Mouse (Mus musculus) left cerebral cortex, adult 11 months (tissue): ENCODE results near the gene Sesn1.
"Not testable (repeated sequence)": the region's sequence is repeated elsewhere in the genome, so short reads cannot be mapped to it uniquely, and the experiment has no call there.

Experiments
- DNase-seq: peaks from one replicate; pipeline ENCODE4 v3.0.0; 2022; ENCODE audit warnings: low spot score

Gene Sesn1

GRCm38 (mm10) chr10:41809771-41810563, at the start of gene Sesn1, which contains the start of gene Cep57l1:
Sesn1 (plus strand) TSS chr10:41809935.
Cep57l1 (minus strand) TSS chr10:41809871.
- DNase-seq: peak; percentile 88

DNA sequence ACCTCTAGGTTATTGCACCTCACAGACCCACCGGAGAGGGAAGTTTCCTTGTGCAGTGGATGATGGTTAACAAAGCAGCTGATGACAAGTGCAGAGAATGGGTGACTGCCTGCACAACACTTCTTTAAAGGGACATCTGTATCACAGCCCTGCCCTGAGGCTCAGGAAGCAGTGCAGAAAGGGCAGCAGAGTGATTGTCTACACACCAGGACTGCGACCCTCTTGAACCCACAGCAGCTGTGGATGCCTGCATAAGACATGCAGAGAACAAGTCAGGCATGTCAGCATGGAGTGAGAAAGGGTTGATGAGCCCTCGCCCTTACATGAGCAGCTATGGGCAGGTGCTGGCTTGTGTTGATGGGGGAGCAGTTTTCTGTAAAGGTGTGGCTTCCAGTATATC, 48.9 kb upstream of the Sesn1 start:
- no peak for DNase-seq

GRCm38 (mm10) chr10:41763741-41764385, 45.9 kb upstream of the Sesn1 start:
- DNase-seq: no peak

DNA sequence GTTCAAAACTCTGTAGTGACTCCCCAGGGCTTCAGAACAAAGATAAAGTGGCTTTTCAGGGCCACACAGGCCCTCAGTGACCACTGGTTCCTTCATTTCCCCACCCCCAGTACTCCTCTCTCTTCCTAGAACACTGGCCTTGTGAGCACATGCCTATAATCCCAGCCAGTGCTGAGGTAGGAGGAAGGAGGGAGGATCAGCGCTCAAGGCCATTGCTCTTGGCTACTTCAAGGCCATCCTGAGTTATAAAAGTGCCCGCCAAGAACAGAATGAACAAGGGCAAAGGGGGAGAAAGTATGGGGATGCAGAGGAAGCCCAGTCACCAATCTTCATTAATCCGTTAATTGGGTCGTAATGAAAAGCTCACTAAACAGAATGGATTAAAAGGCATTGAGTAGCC, 44.1 kb upstream of the Sesn1 start:
- DNase-seq: no peak

DNA sequence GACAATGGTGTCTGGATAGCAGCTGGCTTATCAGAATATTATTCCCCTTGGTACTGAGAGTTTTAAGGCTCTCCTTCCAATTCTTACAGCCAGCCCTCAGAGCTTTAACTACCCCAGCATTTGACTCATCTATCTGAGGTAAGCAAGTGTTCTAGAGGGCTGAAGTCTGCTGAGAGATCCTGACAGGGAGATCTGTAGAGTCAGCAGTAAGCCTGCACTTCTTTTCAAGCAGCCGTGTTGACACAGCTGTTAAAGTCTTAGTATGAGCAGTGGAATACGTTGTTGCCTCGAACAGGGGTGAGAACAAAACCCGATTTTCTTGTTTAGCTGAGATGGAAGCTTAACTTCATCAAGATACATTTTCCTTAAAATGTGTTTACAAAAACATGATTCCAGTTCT, 43.5 kb upstream of the Sesn1 start:
- DNase-seq: no peak

- DNase-seq: no peak
Observed at GRCm38 (mm10) chr10:41767254-41767653, 42.5 kb upstream of the Sesn1 start.

DNA sequence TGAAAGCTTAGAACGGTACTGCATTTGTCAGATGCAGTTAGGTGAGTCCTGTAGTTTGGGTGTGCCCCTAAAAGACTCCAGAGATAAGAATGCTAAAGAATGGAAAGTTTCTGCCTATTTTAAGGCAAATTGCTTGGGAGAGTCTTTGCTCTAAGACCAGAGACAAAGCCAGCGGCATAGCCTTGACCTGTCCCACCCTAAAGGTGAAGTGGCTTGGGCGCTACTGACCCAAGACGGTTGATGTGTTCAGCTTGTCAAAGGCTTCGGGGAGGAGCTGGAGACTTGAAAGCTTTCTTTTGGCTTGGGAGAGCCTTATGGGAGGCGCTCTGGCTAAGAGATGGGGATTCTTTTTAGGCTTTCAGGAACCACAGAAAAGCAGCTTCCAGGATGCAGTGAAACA, 17.4 kb upstream of the Sesn1 start:
- DNase-seq: no peak

DNA sequence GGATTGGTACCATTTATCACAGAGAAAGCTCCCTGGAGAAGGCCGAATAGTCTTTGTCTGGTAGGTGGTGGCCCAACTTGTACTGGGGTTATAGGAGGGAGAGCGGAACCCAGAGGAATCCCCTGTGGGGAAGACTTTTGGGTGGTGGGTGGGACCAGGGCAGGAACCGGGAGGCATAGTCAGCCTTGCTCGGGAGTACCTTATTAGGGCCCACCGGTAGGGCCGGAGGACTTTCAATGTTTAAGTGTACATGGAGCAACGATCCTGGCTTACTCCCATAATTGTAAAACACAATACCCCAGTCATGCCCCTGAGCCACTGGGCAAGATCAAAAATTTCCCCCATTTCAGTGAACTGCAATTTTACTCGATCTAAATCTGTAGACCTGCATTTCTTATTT, 12.5 kb upstream of the Sesn1 start:
- DNase-seq: no peak

DNA sequence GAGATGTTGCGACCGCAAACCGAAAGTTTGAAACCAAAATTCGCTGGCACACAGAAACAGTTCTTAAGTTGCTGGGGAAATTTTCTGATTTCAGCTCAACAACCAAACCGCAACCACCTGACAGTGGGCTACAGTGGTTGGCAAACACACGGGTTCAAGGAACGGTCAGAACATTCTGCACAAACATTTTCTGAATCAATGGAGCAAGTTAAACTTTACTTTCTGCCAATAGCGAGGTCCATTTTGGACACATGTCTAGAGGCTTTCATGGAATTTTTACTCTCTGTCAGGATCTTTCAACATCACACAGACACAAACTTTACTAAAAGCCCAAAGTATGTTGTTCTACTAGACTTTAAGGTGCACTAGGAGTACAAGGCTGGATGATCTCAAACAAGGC, 6.3 kb upstream of the Sesn1 start:
- DNase-seq: no peak

DNA sequence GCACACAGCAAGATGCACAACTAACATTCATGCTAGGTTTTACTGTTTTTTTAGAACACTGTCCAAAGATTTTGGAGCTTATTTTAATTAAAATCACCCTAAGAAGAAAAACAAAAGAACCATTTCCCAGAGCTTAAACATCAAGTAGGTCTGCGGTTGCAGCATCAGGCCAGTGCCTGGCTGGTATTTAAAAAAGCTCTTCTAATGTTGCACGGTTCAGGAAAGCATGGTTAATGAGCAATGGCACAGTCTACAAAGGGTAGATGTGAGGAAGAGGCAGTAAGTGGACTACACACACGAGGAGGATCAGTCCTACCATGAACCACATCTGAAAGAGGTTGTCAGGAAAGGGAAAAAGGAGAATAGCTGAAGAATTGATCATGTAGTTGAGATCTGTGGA, 5.0 kb upstream of the Sesn1 start:
- no peak for DNase-seq

GRCm38 (mm10) chr10:41805729-41806355, 3.9 kb upstream of the Sesn1 start:
- DNase-seq: no peak

GRCm38 (mm10) chr10:41809080-41809770, 510 bp upstream of the Sesn1 start:
- no peak for DNase-seq

DNA sequence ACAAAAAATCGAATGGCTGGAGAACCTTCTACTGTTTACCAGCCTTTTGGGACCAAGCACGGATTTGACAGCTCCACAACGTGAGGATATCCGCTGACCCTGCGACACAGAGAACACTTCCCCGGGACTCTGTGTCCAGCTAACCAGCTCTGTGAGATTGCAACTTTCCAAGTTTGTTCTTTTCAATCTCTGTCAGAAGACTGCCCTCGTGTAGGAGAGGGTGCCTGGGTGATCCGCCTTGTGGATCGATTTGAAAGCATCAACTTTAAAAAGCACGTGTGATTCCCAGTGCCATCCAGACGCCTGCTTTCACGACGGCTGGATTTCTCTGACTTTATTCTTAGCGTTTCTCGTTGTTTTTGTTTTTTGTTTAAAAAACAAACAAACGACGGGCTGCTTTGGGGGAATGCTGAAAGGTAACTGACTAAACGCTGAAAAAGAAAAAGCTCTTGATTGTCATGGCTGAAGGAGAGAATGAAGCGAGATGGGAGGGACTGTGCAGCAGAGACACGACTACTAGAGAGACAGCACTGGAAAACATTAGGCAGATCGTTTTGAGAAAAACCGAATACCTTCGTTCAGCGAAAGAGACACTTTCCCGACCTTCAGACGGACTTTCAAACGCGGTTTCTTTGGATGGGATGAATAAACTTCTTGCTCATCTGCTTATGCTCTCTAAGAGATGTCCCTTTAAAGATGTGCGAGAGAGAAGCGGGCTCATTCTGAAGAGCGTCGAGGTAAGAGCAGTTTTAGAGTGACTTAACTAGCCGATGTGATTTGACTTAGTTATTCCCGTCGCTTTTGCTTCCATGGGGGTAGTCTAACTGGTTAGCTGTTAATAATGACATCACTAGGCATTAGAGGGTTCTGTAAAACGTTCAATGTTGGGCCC, 1.1 kb downstream of the Sesn1 start:
- no peak for DNase-seq

- no peak for DNase-seq
Observed at GRCm38 (mm10) chr10:41812566-41812965, 2.8 kb downstream of the Sesn1 start.

- DNase-seq: no peak
Observed at GRCm38 (mm10) chr10:41814305-41814853, 4.6 kb downstream of the Sesn1 start.

- no peak for DNase-seq
Observed at GRCm38 (mm10) chr10:41816516-41816915, 6.8 kb downstream of the Sesn1 start.

GRCm38 (mm10) chr10:41818036-41818732, 8.4 kb downstream of the Sesn1 start:
- no peak for DNase-seq

GRCm38 (mm10) chr10:41818733-41819070, 9.0 kb downstream of the Sesn1 start:
- not testable (repeated sequence) for DNase-seq

GRCm38 (mm10) chr10:41819307-41819706, 9.6 kb downstream of the Sesn1 start:
- DNase-seq: no peak

GRCm38 (mm10) chr10:41820401-41820800, 10.7 kb downstream of the Sesn1 start:
- DNase-seq: no peak

DNA sequence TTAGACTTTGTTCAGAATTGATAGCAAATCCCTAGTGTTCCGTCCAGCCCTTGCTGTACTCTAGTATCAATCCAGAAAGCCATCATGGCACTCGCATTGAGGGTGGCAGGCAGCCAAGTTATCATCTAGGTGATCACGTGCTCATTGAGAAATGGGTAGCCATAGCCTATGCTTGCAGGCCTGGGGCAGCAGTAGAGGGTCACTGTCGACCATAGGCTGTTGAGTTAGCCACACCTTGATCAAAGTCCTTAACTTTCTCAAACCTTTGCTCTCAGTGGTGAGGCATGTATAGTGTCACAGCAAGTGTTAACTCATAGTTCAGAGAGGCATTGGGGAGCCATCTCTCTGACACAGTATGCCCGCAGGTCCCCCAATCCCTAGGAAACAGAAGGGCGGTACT, 11.4 kb downstream of the Sesn1 start:
- DNase-seq: no peak
